Mouse (Mus musculus): ENCODE results near the gene Vangl1.

DNA sequence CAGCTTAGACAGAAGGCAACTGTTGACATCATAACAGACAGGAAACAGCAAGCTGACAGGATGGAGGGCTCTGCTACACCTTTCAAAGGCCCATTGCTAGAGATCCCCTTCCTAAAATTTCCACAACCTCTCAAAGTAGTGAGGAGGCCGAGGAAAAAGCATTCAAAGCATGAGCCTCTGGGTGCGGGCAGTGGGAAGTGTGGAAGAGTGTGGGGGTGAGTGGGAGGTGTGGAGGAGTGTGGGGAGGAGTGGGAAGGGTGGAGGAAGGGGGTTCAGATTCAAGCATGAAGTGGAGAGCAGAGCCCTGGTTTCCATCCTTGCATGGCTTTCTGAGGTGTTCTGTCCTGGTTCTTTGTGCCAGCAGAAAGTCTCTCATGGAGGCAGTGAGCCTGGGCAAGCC is 13.8 kb upstream of the Vangl1 start:
- TF ChIP-seq GATA1 (IDR thresholded peaks at IDR 0.05; ENCODE audit: low read length) (no peak), TAL1 (IDR thresholded peaks at IDR 0.05; ENCODE audit: low read length) (no peak)

Data from erythroblast, embryonic 14.5 days (primary cell).